Mouse (Mus musculus) NIH3T3 (cell line): Measurements from ENCODE around the gene Zmym1.
"Not testable (repeated sequence)": the region's sequence is repeated elsewhere in the genome, so short reads cannot be mapped to it uniquely, and the experiment has no call there.

Source experiments
- DNase-seq: peaks from one replicate; pipeline ENCODE4 v3.0.0-alpha.2; 2012; ENCODE audit warnings: low read depth

Zmym1 gene

DNA sequence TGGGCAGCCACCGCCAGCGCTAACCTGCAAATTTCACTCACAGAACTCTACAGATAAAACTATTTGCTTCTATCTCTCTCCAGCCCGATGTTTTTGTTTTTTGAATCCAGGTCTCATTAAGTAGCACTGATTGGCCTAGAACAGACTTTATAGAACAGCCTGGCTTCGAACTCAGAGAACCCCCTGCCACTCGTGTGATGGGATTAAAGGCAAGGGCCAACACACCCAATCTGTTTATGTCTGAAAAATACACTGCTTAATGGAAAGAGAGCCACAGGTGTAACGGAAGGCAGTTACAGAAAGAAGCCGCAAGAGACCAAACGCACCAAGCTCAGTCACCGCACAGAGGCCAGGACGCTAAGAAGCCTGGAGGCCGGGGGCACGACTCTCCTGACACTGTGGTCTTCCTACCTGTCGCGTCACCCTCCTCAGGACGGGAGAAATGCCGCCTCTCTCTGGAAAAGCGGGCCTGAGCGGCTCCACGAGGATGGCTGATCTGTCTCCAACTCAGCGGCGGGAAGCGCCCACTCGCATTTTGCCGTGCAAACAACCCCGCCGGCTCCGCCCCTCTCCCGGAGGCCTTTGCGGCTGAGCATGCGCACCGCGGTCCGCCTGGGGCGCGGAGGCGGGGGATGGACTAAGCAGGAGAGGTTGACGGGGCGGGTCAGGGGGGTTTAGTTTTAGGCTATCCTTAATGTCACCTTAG, at the start of gene Zmym1:
Zmym1 (minus strand) TSS at position 568 of the 706 bp plus-strand sequence.
- DNase-seq = peak; percentile 95

DNA sequence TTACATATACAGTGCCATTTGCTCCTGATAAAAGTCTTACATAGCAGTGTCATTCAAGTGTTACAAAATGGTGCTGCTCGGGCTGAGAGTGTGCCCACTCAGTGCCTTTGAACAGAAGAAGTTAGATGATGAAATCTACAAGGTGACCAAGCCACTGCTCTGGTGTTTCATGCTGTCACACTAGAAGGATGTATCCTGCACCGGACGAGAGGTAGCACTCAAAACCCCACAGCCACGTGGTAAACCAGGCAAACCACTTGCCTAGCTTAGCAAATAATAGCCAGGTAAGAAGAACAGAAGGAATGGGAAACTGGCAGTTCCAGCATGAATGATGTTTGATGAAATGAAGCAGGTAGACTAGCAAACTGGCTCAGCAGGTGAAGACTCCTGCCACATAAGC, 49.6 kb upstream of the Zmym1 start:
- no peak for DNase-seq

GRCm38 (mm10) chr4:127107566-127107965, 46.6 kb upstream of the Zmym1 start:
- DNase-seq = no peak

GRCm38 (mm10) chr4:127099552-127099951, 38.6 kb upstream of the Zmym1 start:
- not testable (repeated sequence) for DNase-seq

GRCm38 (mm10) chr4:127095090-127095489, 34.1 kb upstream of the Zmym1 start:
- DNase-seq = no peak

DNA sequence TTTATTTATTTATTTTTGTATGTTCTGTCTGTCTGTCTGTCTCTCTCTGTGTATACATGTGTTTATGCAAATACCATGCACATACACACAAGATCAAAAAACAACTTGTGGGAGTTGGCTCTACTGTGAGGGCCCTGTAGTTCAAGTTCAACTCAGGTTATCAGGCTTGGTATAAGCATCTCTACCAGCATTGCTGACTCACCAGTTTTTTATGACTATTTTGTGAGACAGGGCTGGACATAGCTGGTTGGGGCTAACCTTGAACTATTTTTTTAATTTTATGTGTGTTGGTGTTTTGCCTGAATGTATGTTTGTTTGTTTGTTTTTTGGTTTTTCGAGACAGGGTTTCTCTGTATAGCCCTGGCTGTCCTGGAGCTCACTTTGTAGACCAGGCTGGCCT, 30.2 kb upstream of the Zmym1 start:
- no peak for DNase-seq

GRCm38 (mm10) chr4:127085761-127086160, 24.8 kb upstream of the Zmym1 start:
- DNase-seq = no peak

DNA sequence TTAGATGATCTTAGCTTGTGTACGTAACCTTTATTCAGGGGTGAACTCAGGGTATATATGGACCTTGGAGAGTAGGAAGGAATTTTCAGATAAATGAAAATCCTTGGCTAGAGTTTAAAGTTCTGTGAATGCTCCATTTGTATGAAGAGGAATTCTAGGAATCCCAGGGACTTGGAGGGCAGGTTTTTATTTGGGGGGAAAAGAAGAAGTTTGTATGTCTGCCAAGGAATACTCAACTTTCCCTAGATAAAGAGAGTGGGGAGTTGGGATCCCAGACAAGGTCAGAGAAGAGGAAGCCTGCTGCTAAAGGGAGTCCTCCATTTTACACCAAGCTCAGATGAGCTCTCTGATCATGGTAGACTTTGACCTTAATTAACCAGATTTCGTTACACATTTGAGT, 22.2 kb upstream of the Zmym1 start:
- no peak for DNase-seq

GRCm38 (mm10) chr4:127080806-127081205, 19.9 kb upstream of the Zmym1 start:
- no peak for DNase-seq

GRCm38 (mm10) chr4:127076875-127077548, 16.1 kb upstream of the Zmym1 start, which contains the start of gene Zmym6:
Gene Zmym6, plus strand, starts transcription at chr4:127077383.
- DNase-seq = peak; percentile 99

- no peak for DNase-seq
Measured at GRCm38 (mm10) chr4:127074915-127075314, 14.0 kb upstream of the Zmym1 start.

DNA sequence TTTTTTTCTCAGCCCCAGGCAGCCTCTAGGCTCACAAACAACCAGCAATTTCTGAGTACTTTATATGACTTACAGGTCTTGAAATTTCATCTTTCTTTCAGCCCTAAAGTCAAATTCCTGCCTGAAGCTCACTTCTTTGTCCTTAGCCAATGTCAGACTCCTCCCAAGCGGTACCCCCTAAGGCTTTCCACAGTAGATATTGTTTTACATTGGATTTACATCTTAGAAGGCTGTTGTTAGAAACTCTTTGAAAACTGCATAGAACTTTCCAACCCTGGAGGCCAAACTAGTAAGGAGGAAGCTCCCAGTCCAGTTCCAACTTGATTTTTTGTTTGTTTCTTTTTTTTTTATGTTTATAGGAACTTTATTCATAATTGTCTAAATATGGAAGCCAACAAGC, 3.1 kb upstream of the Zmym1 start:
- no peak for DNase-seq

DNA sequence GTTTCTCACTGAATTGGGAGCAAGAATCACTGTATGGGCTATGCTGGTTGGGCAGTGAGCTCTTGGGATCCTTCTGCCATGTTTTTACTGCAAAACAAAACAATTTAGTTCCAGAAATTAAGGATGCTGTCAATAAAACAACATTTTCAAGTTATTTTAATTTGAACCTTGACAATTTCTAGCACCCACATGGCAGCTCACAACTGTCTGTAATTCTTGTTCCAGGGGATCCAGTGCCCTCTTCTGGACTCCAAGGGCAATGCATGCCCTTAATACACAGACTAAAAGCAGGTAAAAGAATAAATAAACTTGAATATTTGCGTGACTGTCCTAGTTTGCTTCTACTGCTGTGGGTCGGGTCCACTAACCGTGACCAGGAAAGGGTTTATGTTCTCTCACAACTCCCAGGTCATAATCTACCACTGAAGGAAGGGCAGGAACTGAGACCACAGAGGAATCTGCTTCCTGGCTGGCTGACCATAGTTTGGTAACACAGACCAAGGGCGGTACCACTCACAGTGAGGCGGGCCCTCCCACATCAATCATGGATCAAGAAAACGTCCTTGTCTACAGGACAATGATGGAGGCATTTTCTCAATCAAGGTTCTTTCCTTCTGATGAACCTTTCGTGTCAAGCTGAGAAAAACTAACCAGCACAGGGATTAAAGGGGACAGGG, 6.3 kb downstream of the Zmym1 start:
- no peak for DNase-seq

DNA sequence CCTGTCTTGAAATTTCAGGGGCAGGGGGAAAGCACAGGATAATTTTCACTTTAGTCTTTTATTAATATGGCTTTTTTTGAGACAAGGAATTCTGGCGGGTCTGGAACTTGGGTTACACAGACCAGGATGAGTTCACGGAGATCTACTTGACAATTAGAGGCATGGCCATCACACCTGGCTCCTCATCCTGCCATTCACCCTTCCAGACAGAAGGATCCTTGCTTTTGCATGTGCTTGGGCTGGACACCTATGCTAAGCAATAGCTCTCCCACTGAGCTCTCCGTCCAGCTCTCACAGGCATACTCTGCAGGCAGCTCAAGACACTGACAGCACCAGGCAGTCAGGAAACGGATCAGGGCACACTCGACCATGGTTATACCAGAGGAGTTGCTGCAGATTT, 7.9 kb downstream of the Zmym1 start:
- no peak for DNase-seq

DNA sequence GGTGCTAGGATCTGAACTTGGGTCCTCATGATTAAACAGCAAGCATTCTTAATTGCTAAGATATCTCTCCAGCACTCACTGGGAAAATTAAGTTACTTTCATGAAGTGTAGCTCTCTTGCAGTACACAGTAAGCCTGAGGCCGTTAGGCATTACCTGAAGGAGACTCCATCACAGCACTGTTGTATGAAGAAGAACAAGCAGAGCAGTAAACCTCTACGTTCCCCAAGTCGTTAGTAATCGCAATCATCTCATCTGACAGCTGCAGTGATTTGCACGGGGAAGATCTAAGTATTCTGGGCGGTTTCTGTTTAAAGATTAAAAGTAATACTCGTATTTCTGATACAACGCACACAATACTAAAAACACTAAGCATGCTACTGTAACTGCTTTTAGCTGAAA, 9.8 kb downstream of the Zmym1 start:
- no peak for DNase-seq

- DNase-seq = no peak
Measured at GRCm38 (mm10) chr4:127043540-127043939, 17.4 kb downstream of the Zmym1 start.

- DNase-seq = no peak
Measured at GRCm38 (mm10) chr4:127039871-127040483, 21.0 kb downstream of the Zmym1 start.

DNA sequence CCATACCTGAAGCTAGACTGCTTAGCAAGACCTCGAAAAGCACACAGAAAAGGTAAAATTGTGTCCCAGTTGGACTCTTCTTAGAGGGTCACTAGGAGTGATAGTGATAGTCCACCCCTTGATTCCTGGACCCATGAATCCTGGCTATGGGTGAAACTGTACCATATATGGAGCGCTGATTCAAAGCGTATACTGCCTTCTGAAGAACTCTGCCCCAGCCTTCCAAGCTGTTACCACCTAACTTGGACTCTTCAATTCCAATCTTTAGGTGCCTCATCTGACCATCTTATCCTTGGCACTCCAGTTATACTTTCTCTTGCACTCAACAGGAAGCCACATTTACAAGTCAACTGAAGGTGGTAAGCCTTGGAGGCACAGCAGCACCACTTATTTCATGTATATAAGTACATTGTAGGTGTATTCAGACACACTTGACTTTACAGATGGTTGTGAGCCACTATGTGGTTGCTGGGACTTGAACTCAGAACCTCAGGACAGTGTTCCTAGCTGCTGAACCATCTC, 22.1 kb downstream of the Zmym1 start:
- no peak for DNase-seq

DNA sequence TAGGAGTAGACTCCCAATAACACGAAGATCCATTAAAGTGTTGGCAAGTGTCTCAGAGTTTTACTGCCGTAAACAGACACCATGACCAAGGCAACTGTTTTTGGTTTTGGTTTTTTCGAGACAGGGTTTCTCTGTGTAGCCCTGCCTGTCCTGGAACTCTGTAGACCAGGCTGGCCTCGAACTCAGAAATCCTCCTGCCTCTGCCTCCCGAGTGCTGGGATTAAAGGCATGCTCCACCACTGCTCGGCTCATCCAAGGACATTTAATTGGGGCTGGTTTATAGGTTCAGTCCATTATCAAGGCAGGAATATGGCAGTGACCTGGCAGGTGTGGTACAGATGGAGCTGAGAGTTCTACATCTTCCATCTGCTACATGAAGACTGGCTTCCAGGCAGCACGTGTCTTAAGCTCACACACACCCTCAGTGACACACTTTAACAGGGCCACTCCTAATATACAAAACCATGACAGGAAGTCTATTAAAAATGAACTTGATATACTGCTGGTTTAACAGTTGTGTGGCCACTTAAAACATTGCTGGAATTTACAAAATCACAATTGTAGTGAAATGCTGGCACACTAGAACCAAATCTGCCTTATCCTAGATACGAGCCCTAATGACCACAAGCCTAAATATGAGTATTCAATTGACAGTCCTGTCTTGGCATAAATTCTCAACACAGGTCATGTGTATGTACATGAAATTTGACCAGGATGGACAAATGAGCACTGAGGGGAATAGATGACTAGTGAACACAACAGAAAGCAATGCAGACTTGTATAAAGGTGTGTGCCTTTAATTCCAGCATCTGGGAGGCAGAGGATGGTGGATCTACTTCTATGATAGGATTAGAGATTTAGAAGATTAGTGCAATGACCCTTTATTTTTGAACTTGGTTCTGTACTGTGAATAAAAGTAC, 22.8 kb downstream of the Zmym1 start:
- peak; percentile 39 for DNase-seq

- no peak for DNase-seq
Measured at GRCm38 (mm10) chr4:127037158-127037557, 23.8 kb downstream of the Zmym1 start.
